Mouse (Mus musculus): ENCODE measurements at regions not wholly inside any gene's neighbourhood (a gene's known extent, or its start where the extent isn't known, plus 50 kb on each side); places are given as distances from the start of the nearest gene placed in this dataset.

DNA sequence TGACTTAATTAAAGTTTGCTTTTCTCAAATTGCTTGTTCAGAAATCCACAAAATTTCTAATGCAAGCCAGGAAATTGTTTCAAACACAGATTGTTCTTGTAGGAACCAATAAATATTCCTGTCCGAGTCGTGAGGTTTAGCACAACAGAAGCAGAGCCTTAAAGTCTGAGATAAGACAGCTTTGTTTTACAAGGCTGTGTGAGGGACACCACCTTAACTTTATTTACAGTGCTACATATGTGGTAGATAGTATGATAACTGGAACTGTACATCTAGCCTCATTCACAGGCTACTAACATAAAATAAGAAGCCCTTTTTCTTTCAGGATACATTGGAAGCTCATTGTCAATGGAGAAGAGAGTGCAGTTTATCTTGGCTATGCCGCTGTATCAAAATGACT lies 602.8 kb downstream of the Tns3 start:
- 48% methylated on average over 3 of the region's 3 CpGs for WGBS
- Histone ChIP-seq H3K9ac (ENCODE audit: low read depth, low read length) (no peak overlapping the region), H3K4me1 (replicated peaks; ENCODE audit: control insufficient read depth, insufficient read depth, low read length) (no peaks in the 10 kb centered on the region), H3K36me3 (ENCODE audit: control insufficient read depth, insufficient read depth) (no peaks in the 10 kb centered on the region), H3K27ac (ENCODE audit: low read depth, low read length) (no peak overlapping the region), H3K9me3 (ENCODE audit: control insufficient read depth) (no peaks in the 10 kb centered on the region), H3K4me2 (replicated peaks; ENCODE audit: low read depth) (no peak overlapping the region), H3K4me3 (ENCODE audit: low read depth, low read length) (no peak overlapping the region), H3K27me3 (replicated peaks; ENCODE audit: control insufficient read depth, insufficient read depth, low read length) (no peaks in the 10 kb centered on the region)
- ATAC-seq, result no peak
- TF ChIP-seq CTCF (IDR thresholded peaks at IDR 0.05; ENCODE audit: low read depth), result no peak

DNA sequence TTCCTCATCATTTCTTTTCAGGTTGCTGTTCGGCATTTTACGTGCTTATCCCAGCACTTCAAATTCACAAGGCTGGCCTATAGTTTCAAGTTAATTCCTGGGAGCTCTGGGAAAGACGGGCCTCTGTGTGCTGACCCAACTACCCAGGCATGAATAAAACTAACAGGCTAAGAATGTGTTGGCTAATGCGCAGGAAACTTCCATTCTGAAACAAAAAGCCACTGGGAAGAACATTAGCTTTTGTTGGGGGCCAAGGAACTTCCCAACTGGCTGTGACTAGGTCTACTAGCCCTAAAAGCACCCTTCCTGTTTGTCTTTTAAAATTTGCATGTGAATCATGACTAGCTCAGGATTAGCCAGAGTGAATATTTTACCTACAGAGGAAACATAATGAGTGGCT lies 612.8 kb downstream of the Tns3 start:
- Histone ChIP-seq H3K4me2 (replicated peaks; ENCODE audit: low read depth) (no peak overlapping the region), H3K9me3 (ENCODE audit: control insufficient read depth) (no peaks in the 10 kb centered on the region), H3K4me1 (replicated peaks; ENCODE audit: control insufficient read depth, insufficient read depth, low read length) (no peaks in the 10 kb centered on the region), H3K27ac (ENCODE audit: low read depth, low read length) (no peak overlapping the region), H3K9ac (ENCODE audit: low read depth, low read length) (no peak overlapping the region), H3K36me3 (ENCODE audit: control insufficient read depth, insufficient read depth) (no peaks in the 10 kb centered on the region), H3K27me3 (replicated peaks; ENCODE audit: control insufficient read depth, insufficient read depth, low read length) (no peaks in the 10 kb centered on the region), H3K4me3 (ENCODE audit: low read depth, low read length) (no peak overlapping the region)
- no peak for TF ChIP-seq CTCF (IDR thresholded peaks at IDR 0.05; ENCODE audit: low read depth)
- 61% methylated on average over 4 of the region's 4 CpGs for WGBS
- no peak for ATAC-seq

GRCm38 (mm10) chr11:8045086-8045485 lies 619.2 kb downstream of the Tns3 start:
- Histone ChIP-seq H3K4me2 (replicated peaks; ENCODE audit: low read depth) (no peak overlapping the region), H3K9ac (ENCODE audit: low read depth, low read length) (no peak overlapping the region), H3K9me3 (ENCODE audit: control insufficient read depth) (no peaks in the 10 kb centered on the region), H3K27me3 (replicated peaks; ENCODE audit: control insufficient read depth, insufficient read depth, low read length) (no peaks in the 10 kb centered on the region), H3K4me3 (ENCODE audit: low read depth, low read length) (no peak overlapping the region), H3K36me3 (ENCODE audit: control insufficient read depth, insufficient read depth) (no peaks in the 10 kb centered on the region), H3K4me1 (replicated peaks; ENCODE audit: control insufficient read depth, insufficient read depth, low read length) (no peaks in the 10 kb centered on the region), H3K27ac (ENCODE audit: low read depth, low read length) (no peak overlapping the region)
- 30% methylated on average over 3 of the region's 3 CpGs for WGBS
- 0 out of 2 replicates have a peak, but pooled peaks have one; percentile 49 for ATAC-seq
- peak; percentile 9; the same call in 1 of the 2 replicates for TF ChIP-seq CTCF (IDR thresholded peaks at IDR 0.05; ENCODE audit: low read depth)

DNA sequence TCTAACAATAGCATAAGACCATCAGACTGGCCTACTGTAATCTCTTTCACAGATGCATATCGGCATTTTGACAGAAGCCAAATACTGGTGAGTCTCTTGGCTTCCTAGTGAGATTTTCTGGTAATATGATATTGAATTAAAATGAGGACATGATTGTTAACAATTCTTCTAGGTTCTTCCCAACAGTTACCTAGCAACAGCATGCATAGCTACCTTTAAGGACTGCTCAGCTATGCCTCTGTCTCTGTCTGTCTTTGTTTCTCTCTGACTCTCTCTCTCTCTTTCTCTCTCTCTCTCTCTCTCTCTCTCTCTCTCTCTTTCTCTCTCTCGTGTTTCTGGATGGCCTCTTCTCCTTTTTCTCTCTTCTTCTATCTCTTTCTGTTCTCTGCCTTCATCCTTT lies 634.2 kb downstream of the Tns3 start:
- H3K27ac ChIP-seq (ENCODE audit: low read depth, low read length), result no peak overlapping the region
- ATAC-seq, result no peak
- 59% methylated on average over 2 of the region's 2 CpGs for WGBS
- H3K9ac ChIP-seq (ENCODE audit: low read depth, low read length), result no peak overlapping the region
- no peak overlapping the region for H3K4me3 ChIP-seq (ENCODE audit: low read depth, low read length)
- no peaks in the 10 kb centered on the region for H3K36me3 ChIP-seq (ENCODE audit: control insufficient read depth, insufficient read depth)
- no peak overlapping the region for H3K4me2 ChIP-seq (replicated peaks; ENCODE audit: low read depth)
- no peaks in the 10 kb centered on the region for H3K9me3 ChIP-seq (ENCODE audit: control insufficient read depth)
- H3K4me1 ChIP-seq (replicated peaks; ENCODE audit: control insufficient read depth, insufficient read depth, low read length), result no peaks in the 10 kb centered on the region
- H3K27me3 ChIP-seq (replicated peaks; ENCODE audit: control insufficient read depth, insufficient read depth, low read length), result no peaks in the 10 kb centered on the region
- no peak for TF ChIP-seq CTCF (IDR thresholded peaks at IDR 0.05; ENCODE audit: low read depth)

DNA sequence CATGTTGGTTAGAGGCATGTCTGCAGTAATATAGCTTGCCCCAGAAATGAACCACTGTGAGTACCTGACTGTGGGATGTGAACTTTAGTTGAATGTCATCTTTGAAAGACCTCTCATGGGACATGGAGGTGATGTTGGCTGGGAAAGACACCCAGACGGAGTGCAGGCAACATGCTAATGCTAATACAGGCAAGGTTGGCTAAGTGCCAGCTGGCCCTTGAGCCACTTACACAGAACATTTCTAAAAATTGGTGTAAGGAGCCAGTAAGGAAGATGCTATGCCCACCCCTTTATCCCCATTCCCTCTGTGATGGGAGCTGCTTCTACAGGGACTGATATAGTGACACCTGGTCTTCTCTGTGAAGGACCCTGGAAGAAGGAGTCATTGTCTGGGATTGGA lies 656.5 kb downstream of the Tns3 start:
- H3K4me2 ChIP-seq (replicated peaks; ENCODE audit: low read depth), result no peak overlapping the region
- H3K36me3 ChIP-seq (ENCODE audit: control insufficient read depth, insufficient read depth), result no peaks in the 10 kb centered on the region
- no peaks in the 10 kb centered on the region for H3K27me3 ChIP-seq (replicated peaks; ENCODE audit: control insufficient read depth, insufficient read depth, low read length)
- WGBS, result 71% methylated on average over 1 of the region's 1 CpGs
- no peak overlapping the region for H3K9ac ChIP-seq (ENCODE audit: low read depth, low read length)
- H3K9me3 ChIP-seq (ENCODE audit: control insufficient read depth), result no peaks in the 10 kb centered on the region
- H3K4me3 ChIP-seq (ENCODE audit: low read depth, low read length), result no peak overlapping the region
- H3K27ac ChIP-seq (ENCODE audit: low read depth, low read length), result no peak overlapping the region
- ATAC-seq, result no peak
- no peak for TF ChIP-seq CTCF (IDR thresholded peaks at IDR 0.05; ENCODE audit: low read depth)
- no peaks in the 10 kb centered on the region for H3K4me1 ChIP-seq (replicated peaks; ENCODE audit: control insufficient read depth, insufficient read depth, low read length)

GRCm38 (mm10) chr11:7981031-7981430 lies 683.3 kb downstream of the Tns3 start:
- Histone ChIP-seq H3K27me3 (replicated peaks; ENCODE audit: control insufficient read depth, insufficient read depth, low read length) (no peaks in the 10 kb centered on the region), H3K4me3 (ENCODE audit: low read depth, low read length) (no peak overlapping the region), H3K36me3 (ENCODE audit: control insufficient read depth, insufficient read depth) (no peaks in the 10 kb centered on the region), H3K9ac (ENCODE audit: low read depth, low read length) (no peak overlapping the region), H3K27ac (ENCODE audit: low read depth, low read length) (no peak overlapping the region), H3K9me3 (ENCODE audit: control insufficient read depth) (no peaks in the 10 kb centered on the region), H3K4me2 (replicated peaks; ENCODE audit: low read depth) (no peak overlapping the region), H3K4me1 (replicated peaks; ENCODE audit: control insufficient read depth, insufficient read depth, low read length) (no peaks in the 10 kb centered on the region)
- TF ChIP-seq CTCF (IDR thresholded peaks at IDR 0.05; ENCODE audit: low read depth), result no peak
- ATAC-seq, result no peak

DNA sequence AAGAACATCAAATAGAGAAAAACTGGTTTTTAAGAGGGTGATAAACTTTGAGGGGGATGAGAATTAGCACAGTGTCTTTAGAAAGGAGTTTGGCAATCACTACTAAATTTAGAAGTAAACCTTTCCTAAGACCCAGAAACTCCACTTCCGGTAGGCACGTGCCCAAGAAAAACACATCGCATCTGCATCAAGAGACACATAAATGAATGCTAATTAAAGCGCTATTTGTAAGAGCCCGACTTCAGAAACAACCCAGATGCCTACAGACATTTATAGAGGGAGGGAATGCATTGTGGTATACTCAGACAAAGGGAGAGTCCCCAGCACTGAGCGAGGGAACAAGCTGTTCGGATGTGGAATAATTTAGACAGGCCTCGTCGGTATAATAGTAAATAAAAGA lies 688.5 kb downstream of the Tns3 start:
- ATAC-seq, result no peak
- Histone ChIP-seq H3K4me1 (replicated peaks; ENCODE audit: control insufficient read depth, insufficient read depth, low read length) (no peaks in the 10 kb centered on the region), H3K9ac (ENCODE audit: low read depth, low read length) (no peak overlapping the region), H3K36me3 (ENCODE audit: control insufficient read depth, insufficient read depth) (no peaks in the 10 kb centered on the region), H3K4me2 (replicated peaks; ENCODE audit: low read depth) (no peak overlapping the region), H3K27me3 (replicated peaks; ENCODE audit: control insufficient read depth, insufficient read depth, low read length) (no peaks in the 10 kb centered on the region), H3K9me3 (ENCODE audit: control insufficient read depth) (no peaks in the 10 kb centered on the region), H3K4me3 (ENCODE audit: low read depth, low read length) (no peak overlapping the region), H3K27ac (ENCODE audit: low read depth, low read length) (no peak overlapping the region)
- WGBS, result 60% methylated on average over 9 of the region's 9 CpGs
- TF ChIP-seq CTCF (IDR thresholded peaks at IDR 0.05; ENCODE audit: low read depth), result no peak

Data from intestine, postnatal 0 days (tissue).